Mouse (Mus musculus) intestine, postnatal 0 days (tissue): Measurements from ENCODE around the gene Selenow. TPM values are rescaled to one million over a fixed set of nuclear protein-coding genes. Genes with fewer than 3 reads are reported as not detected.
A peak's percentile ranks its signal among the peaks of the same experiment; 100 is the strongest.
"Not testable (repeated sequence)": the region's sequence is repeated elsewhere in the genome, so short reads cannot be mapped to it uniquely, and the experiment has no call there.

Source experiments
- ATAC-seq: fragments of 200-750 bp; cut with Nextera tagmentation; 2 replicates; pipeline ENCODE4 v1.8.0; 2017; ENCODE audit warnings: mild to moderate bottlenecking, moderate TSS enrichment, moderate library complexity
- H3K27ac ChIP-seq: fragments of 300-500 bp; sonication (generic); 2 replicates; pipeline ENCODE4 v1.5.1; 2014; ENCODE audit warnings: mild to moderate bottlenecking, low read depth, low read length, moderate library complexity
- H3K27me3 ChIP-seq: fragments of 300-500 bp; sonication (generic); replicated peaks from 2 replicates; pipeline ENCODE4 v1.6.1; 2014; ENCODE audit warnings: low read length, mixed read lengths; ENCODE audit not compliant: control insufficient read depth, insufficient read depth
- H3K36me3 ChIP-seq: fragments of 300-500 bp; sonication (generic); 2 replicates; pipeline ENCODE4 v1.6.1; 2014; ENCODE audit warnings: mild to moderate bottlenecking, moderate library complexity; ENCODE audit not compliant: control insufficient read depth, insufficient read depth
- H3K4me1 ChIP-seq: fragments of 300-500 bp; sonication (generic); replicated peaks from 2 replicates; pipeline ENCODE4 v1.6.1; 2014; ENCODE audit warnings: antibody characterized with exemption, low read length, mixed read lengths; ENCODE audit not compliant: control insufficient read depth, insufficient read depth
- H3K4me2 ChIP-seq: fragments of 300-500 bp; sonication (generic); replicated peaks from 2 replicates; pipeline ENCODE4 v1.6.1; 2014; ENCODE audit warnings: low read depth, mild to moderate bottlenecking, moderate library complexity
- H3K4me3 ChIP-seq: fragments of 300-500 bp; sonication (generic); 2 replicates; pipeline ENCODE4 v1.5.1; 2014; ENCODE audit warnings: low read depth, low read length
- H3K9ac ChIP-seq: fragments of 300-500 bp; sonication (generic); 2 replicates; pipeline ENCODE4 v1.6.1; 2014; ENCODE audit warnings: mild to moderate bottlenecking, low read depth, low read length
- H3K9me3 ChIP-seq: fragments of 300-500 bp; sonication (generic); 2 replicates; pipeline ENCODE4 v1.6.1; 2016; ENCODE audit warnings: mixed run types; ENCODE audit not compliant: control insufficient read depth
- CTCF ChIP-seq: sonication (generic); IDR thresholded peaks from 2 replicates; pipeline ENCODE4 v1.5.1; 2016; ENCODE audit warnings: low read depth, mild to moderate bottlenecking, control low read depth, antibody characterized with exemption, moderate library complexity
- WGBS: fragments of 180-500 bp; shearing (Covaris S2); extraction: QIAGEN DNeasy Blood & Tissue Kit; methylation state at CpG from one replicate; pipeline ENCODE4 v1.1.7; 2014; 5-methylcytosine and 5-hydroxymethylcytosine counted together
- polyA plus RNA-seq: library from polyadenylated mRNA; unstranded; fragments of >200 nt; fragmentation: Nextera tagmentation; extraction: Ambion mirVana; gene quantifications from 2 replicates; pipeline ENCODE4 v1.2.1, GENCODE M21; 2015

The Selenow gene
- polyA plus RNA-seq, 1 experiment from 2014 or later: 814 TPM

GRCm38 (mm10) chr7:15920645-15921190 lies 1.5 kb downstream of the Selenow start:
- H3K27ac ChIP-seq: no peak overlapping the region
- ATAC-seq: no peak
- H3K36me3 ChIP-seq: peaks cover 30% of the 10 kb centered on the region
- no peaks in the 10 kb centered on the region for H3K27me3 ChIP-seq
- peak overlapping the region; percentile 63 for H3K4me3 ChIP-seq
- H3K9me3 ChIP-seq: no peaks in the 10 kb centered on the region
- 78% methylated on average over 6 of the region's 6 CpGs for WGBS
- TF ChIP-seq CTCF: no peak
- peak overlapping the region; percentile 83; the same call in 1 of the 2 replicates for H3K9ac ChIP-seq
- H3K4me2 ChIP-seq: peak overlapping the region; percentile 79
- peaks cover 11% of the 10 kb centered on the region; the same call in 1 of the 2 replicates for H3K4me1 ChIP-seq

- Histone ChIP-seq H3K4me1 (peaks cover 11% of the 10 kb centered on the region; the same call in 1 of the 2 replicates), H3K27me3 (no peaks in the 10 kb centered on the region), H3K9me3 (no peaks in the 10 kb centered on the region), H3K9ac (no peak overlapping the region), H3K4me3 (no peak overlapping the region), H3K27ac (no peak overlapping the region), H3K4me2 (0 out of 2 replicates have a peak overlapping the region, but pooled peaks have one; percentile 9), H3K36me3 (peaks cover 30% of the 10 kb centered on the region)
- no peak for TF ChIP-seq CTCF
- WGBS: 93% methylated on average over 9 of the region's 9 CpGs
- ATAC-seq: no peak
These were observed 2.3 kb downstream of the Selenow start for GRCm38 (mm10) chr7:15919947-15920346.

- H3K9ac ChIP-seq: no peak overlapping the region
- no peak for TF ChIP-seq CTCF
These were observed 3.8 kb downstream of the Selenow start for GRCm38 (mm10) chr7:15918371-15918770.

GRCm38 (mm10) chr7:15916996-15917395 lies 5.2 kb downstream of the Selenow start:
- no peak for TF ChIP-seq CTCF
- H3K27ac ChIP-seq: no peak overlapping the region
- no peak overlapping the region for H3K4me2 ChIP-seq
- H3K4me1 ChIP-seq: peaks cover 6% of the 10 kb centered on the region; the same call in 1 of the 2 replicates
- H3K9me3 ChIP-seq: no peaks in the 10 kb centered on the region
- H3K27me3 ChIP-seq: no peaks in the 10 kb centered on the region
- no peak overlapping the region for H3K4me3 ChIP-seq
- 85% methylated on average over 4 of the region's 4 CpGs for WGBS
- peaks cover 30% of the 10 kb centered on the region for H3K36me3 ChIP-seq
- no peak overlapping the region for H3K9ac ChIP-seq
- ATAC-seq: no peak

More at GRCm38 (mm10) chr7:15918371-15918770, 3.8 kb downstream of the Selenow start:
- Histone ChIP-seq H3K27me3 (no peaks in the 10 kb centered on the region), H3K4me1 (peaks cover 11% of the 10 kb centered on the region; the same call in 1 of the 2 replicates), H3K4me2 (no peak overlapping the region), H3K4me3 (no peak overlapping the region), H3K36me3 (peaks cover 30% of the 10 kb centered on the region), H3K27ac (no peak overlapping the region), H3K9me3 (no peaks in the 10 kb centered on the region)
- ATAC-seq: no peak

GRCm38 (mm10) chr7:15916134-15916723 lies 6.0 kb downstream of the Selenow start:
- Histone ChIP-seq H3K27me3 (no peaks in the 10 kb centered on the region), H3K4me3 (no peak overlapping the region), H3K36me3 (peaks cover 30% of the 10 kb centered on the region), H3K4me2 (no peak overlapping the region), H3K9ac (no peak overlapping the region), H3K9me3 (no peaks in the 10 kb centered on the region), H3K4me1 (peaks cover 4% of the 10 kb centered on the region; the same call in 1 of the 2 replicates), H3K27ac (no peak overlapping the region)
- TF ChIP-seq CTCF: no peak
- ATAC-seq: no peak
- WGBS: 79% methylated on average over 3 of the region's 3 CpGs

- not testable (repeated sequence) for H3K27ac ChIP-seq, H3K4me3 ChIP-seq, H3K9me3 ChIP-seq, H3K27me3 ChIP-seq, H3K4me2 ChIP-seq, H3K4me1 ChIP-seq, H3K9ac ChIP-seq, ATAC-seq
- 86% methylated on average over 4 of the region's 4 CpGs for WGBS
- peaks cover 30% of the 10 kb centered on the region for H3K36me3 ChIP-seq
These were observed 6.5 kb downstream of the Selenow start for GRCm38 (mm10) chr7:15915695-15916094.
